Mouse (Mus musculus) MEL (cell line): ENCODE measurements at regions not wholly inside any gene's neighbourhood (a gene's known extent, or its start where the extent isn't known, plus 50 kb on each side); places are given as distances from the start of the nearest gene placed in this dataset.

Experiments
- DNase-seq: peaks from one replicate; pipeline ENCODE4 v3.0.0; 2011; ENCODE audit warnings: low read depth, low spot score
- H3K27ac ChIP-seq: 2 replicates; pipeline ENCODE4 v1.5.1; 2012; ENCODE audit warnings: low read depth, mild to moderate bottlenecking, control low read depth, low read length, moderate library complexity; ENCODE audit not compliant: control insufficient read depth
- H3K27me3 ChIP-seq, 2 experiments: fragments of 150-350 bp in 1 of 2; sonication (generic) in 1 of 2; 2 replicates each; pipeline ENCODE4 v1.6.1; 2012; ENCODE audit warnings: low read length in 2 of 2, mild to moderate bottlenecking in 2 of 2, improper control_type of control experiment in 1 of 2, moderate library complexity in 1 of 2; ENCODE audit not compliant: insufficient read depth in 2 of 2, control insufficient read depth in 1 of 2
- H3K36me3 ChIP-seq, 2 experiments: 2 replicates each; pipeline ENCODE4 v1.6.1; 2012 to 2014; ENCODE audit warnings: low read length in 2 of 2, improper control_type of control experiment in 1 of 2, inconsistent platforms in 1 of 2, mild to moderate bottlenecking in 1 of 2; ENCODE audit not compliant: insufficient read depth in 2 of 2, control insufficient read depth in 1 of 2
- H3K4me1 ChIP-seq, 2 experiments: fragments of 150-350 bp in 1 of 2; sonication (generic) in 1 of 2; 2 replicates each; pipeline ENCODE4 v1.6.1; 2012; ENCODE audit warnings: low read length in 2 of 2, improper control_type of control experiment in 1 of 2, mild to moderate bottlenecking in 1 of 2; ENCODE audit not compliant: insufficient read depth in 2 of 2, control insufficient read depth in 1 of 2
- H3K4me3 ChIP-seq, 2 experiments: fragments of 150-350 bp in 1 of 2; sonication (generic) in 1 of 2; 2 replicates each; pipeline ENCODE4 v1.5.1; 2012; ENCODE audit warnings: low read depth in 2 of 2, low read length in 2 of 2, mild to moderate bottlenecking in 2 of 2, moderate library complexity in 2 of 2, control low read depth in 1 of 2, improper control_type of control experiment in 1 of 2; ENCODE audit not compliant: control insufficient read depth in 1 of 2, insufficient read depth in 1 of 2
- H3K79me2 ChIP-seq: 2 replicates; pipeline ENCODE4 v1.6.1; 2012; ENCODE audit warnings: mild to moderate bottlenecking, low read length, moderate library complexity; ENCODE audit not compliant: control insufficient read depth, poor library complexity, insufficient read depth
- H3K9ac ChIP-seq: 2 replicates; pipeline ENCODE4 v1.6.1; 2012; ENCODE audit warnings: low read depth, mild to moderate bottlenecking, control low read depth, low read length, moderate library complexity; ENCODE audit not compliant: control insufficient read depth, poor library complexity, severe bottlenecking
- H3K9me3 ChIP-seq: fragments of 150-350 bp; sonication (generic); replicated peaks from 2 replicates; pipeline ENCODE4 v1.6.1; 2012; ENCODE audit warnings: mild to moderate bottlenecking, low read length, improper control_type of control experiment, moderate library complexity; ENCODE audit not compliant: insufficient read depth
- CHD1 ChIP-seq: IDR thresholded peaks from 2 replicates; pipeline ENCODE4 v1.6.1; 2012; ENCODE audit warnings: low read depth, mild to moderate bottlenecking, inconsistent platforms, low read length, improper control_type of control experiment
- CHD2 ChIP-seq: IDR thresholded peaks from 2 replicates; pipeline ENCODE4 v1.6.1; 2011; ENCODE audit warnings: low read length, improper control_type of control experiment
- CTCF ChIP-seq, 3 experiments: IDR thresholded peaks in 2 of 3; conservative IDR thresholded peaks in 1 of 3; 2 replicates each; pipeline ENCODE4 v1.5.1; 2011 to 2012; ENCODE audit warnings: low read length in 3 of 3, low read depth in 2 of 3, mild to moderate bottlenecking in 2 of 3, improper control_type of control experiment in 1 of 3, inconsistent platforms in 1 of 3, mixed read lengths in 1 of 3, moderate library complexity in 1 of 3; ENCODE audit not compliant: control insufficient read depth in 1 of 3, insufficient read depth in 1 of 3, poor library complexity in 1 of 3, severe bottlenecking in 1 of 3
- E2F4 ChIP-seq: IDR thresholded peaks from 2 replicates; pipeline ENCODE4 v1.6.1; 2011; ENCODE audit warnings: low read depth, low read length, improper control_type of control experiment, borderline replicate concordance
- HCFC1 ChIP-seq: IDR thresholded peaks from 2 replicates; pipeline ENCODE4 v1.6.1; 2012; ENCODE audit warnings: low read depth, mild to moderate bottlenecking, inconsistent platforms, low read length, improper control_type of control experiment, moderate library complexity
- MEF2A ChIP-seq: IDR thresholded peaks from 2 replicates; pipeline ENCODE4 v1.6.1; 2014; ENCODE audit warnings: low read depth, mild to moderate bottlenecking, inconsistent platforms, low read length, improper control_type of control experiment; ENCODE audit not compliant: poor library complexity, insufficient replicate concordance, severe bottlenecking; ENCODE audit errors: extremely low read depth
- MXI1 ChIP-seq: IDR thresholded peaks from 2 replicates; pipeline ENCODE4 v1.6.1; 2011; ENCODE audit warnings: mild to moderate bottlenecking, low read depth, low read length, improper control_type of control experiment
- MYB ChIP-seq: IDR thresholded peaks from 2 replicates; pipeline ENCODE4 v1.6.1; 2011; ENCODE audit warnings: mild to moderate bottlenecking, low read depth, low read length, improper control_type of control experiment
- NELFE ChIP-seq: IDR thresholded peaks from 2 replicates; pipeline ENCODE4 v1.6.1; 2011; ENCODE audit warnings: low read depth, low read length, improper control_type of control experiment
- NRF1 ChIP-seq: IDR thresholded peaks from 2 replicates; pipeline ENCODE4 v1.6.1; 2014; ENCODE audit warnings: low read depth, mild to moderate bottlenecking, inconsistent platforms, low read length, improper control_type of control experiment, moderate library complexity; ENCODE audit not compliant: poor library complexity, insufficient read depth, severe bottlenecking
- POLR2AphosphoS2 ChIP-seq: IDR thresholded peaks from 2 replicates; pipeline ENCODE4 v1.6.1; 2011; ENCODE audit warnings: low read length, improper control_type of control experiment
- RAD21 ChIP-seq: IDR thresholded peaks from 2 replicates; pipeline ENCODE4 v1.6.1; 2011; ENCODE audit warnings: mild to moderate bottlenecking, low read depth, low read length, improper control_type of control experiment
- TAL1 ChIP-seq: IDR thresholded peaks from 2 replicates; pipeline ENCODE4 v1.6.1; 2012; ENCODE audit warnings: mild to moderate bottlenecking, inconsistent platforms, low read length, moderate library complexity, mixed read lengths
- TBP ChIP-seq: IDR thresholded peaks from 2 replicates; pipeline ENCODE4 v1.8.0; 2011; ENCODE audit warnings: low read depth, low read length, improper control_type of control experiment
- USF1 ChIP-seq: IDR thresholded peaks from 2 replicates; pipeline ENCODE4 v1.6.1; 2014; ENCODE audit warnings: low read depth, mild to moderate bottlenecking, inconsistent platforms, low read length, improper control_type of control experiment, moderate library complexity
- USF2 ChIP-seq, 2 experiments: IDR thresholded peaks; 2 replicates each; pipeline ENCODE4 v1.6.1; 2011 to 2012; ENCODE audit warnings: improper control_type of control experiment in 2 of 2, low read length in 2 of 2, borderline replicate concordance in 1 of 2, inconsistent platforms in 1 of 2, low read depth in 1 of 2, mild to moderate bottlenecking in 1 of 2; ENCODE audit not compliant: insufficient read depth in 1 of 2
- ZKSCAN1 ChIP-seq: IDR thresholded peaks from 2 replicates; pipeline ENCODE4 v1.6.1; 2012; ENCODE audit warnings: low read depth, mild to moderate bottlenecking, inconsistent platforms, low read length, improper control_type of control experiment, moderate library complexity
- ZMIZ1 ChIP-seq: IDR thresholded peaks from 2 replicates; pipeline ENCODE4 v1.6.1; 2012; ENCODE audit warnings: low read depth, mild to moderate bottlenecking, inconsistent platforms, low read length, improper control_type of control experiment, moderate library complexity
- ZNF384 ChIP-seq: IDR thresholded peaks from 2 replicates; pipeline ENCODE4 v1.6.1; 2012; ENCODE audit warnings: low read depth, mild to moderate bottlenecking, inconsistent platforms, low read length, improper control_type of control experiment

GRCm38 (mm10) chr1:88757746-88758145, 55.7 kb upstream of the Arl4c start:
- H3K4me1 ChIP-seq = no peaks in the 10 kb centered on the region
- no peaks in the 10 kb centered on the region for H3K9me3 ChIP-seq
- no peak overlapping the region for H3K4me3 ChIP-seq
- H3K79me2 ChIP-seq = no peaks in the 10 kb centered on the region
- H3K36me3 ChIP-seq = no peaks in the 10 kb centered on the region
- H3K9ac ChIP-seq = no peak overlapping the region
- TF ChIP-seq TAL1 (no peak), ZNF384 (no peak), MYB (no peak)
- DNase-seq = no peak
- no peak overlapping the region for H3K27ac ChIP-seq
- H3K27me3 ChIP-seq = no peaks in the 10 kb centered on the region

- TF ChIP-seq NELFE (no peak), NRF1 (no peak), CHD2 (no peak), CTCF (IDR thresholded peaks at IDR 0.05 in 2 of 3, conservative IDR thresholded peaks at IDR 0.05 in 1 of 3; ENCODE audit: control insufficient read depth in 1 of 3, insufficient read depth in 1 of 3, low read depth in 2 of 3, low read length in 3 of 3, poor library complexity in 1 of 3, severe bottlenecking in 1 of 3) (no peak), TAL1 (no peak), RAD21 (no peak), MEF2A (no peak)
- Histone ChIP-seq H3K36me3 (no peaks in the 10 kb centered on the region), H3K4me1 (no peaks in the 10 kb centered on the region), H3K79me2 (no peaks in the 10 kb centered on the region), H3K27ac (no peak overlapping the region), H3K9ac (no peak overlapping the region), H3K9me3 (no peaks in the 10 kb centered on the region), H3K27me3 (no peaks in the 10 kb centered on the region), H3K4me3 (no peak overlapping the region)
- no peak for DNase-seq
Observed at GRCm38 (mm10) chr1:88760643-88761042, 58.6 kb upstream of the Arl4c start.

- Histone ChIP-seq H3K9me3 (no peaks in the 10 kb centered on the region), H3K79me2 (no peaks in the 10 kb centered on the region), H3K4me1 (no peaks in the 10 kb centered on the region), H3K36me3 (no peaks in the 10 kb centered on the region), H3K9ac (no peak overlapping the region), H3K27ac (no peak overlapping the region), H3K27me3 (no peaks in the 10 kb centered on the region), H3K4me3 (no peak overlapping the region)
- DNase-seq = no peak
- TF ChIP-seq ZMIZ1 (no peak), POLR2AphosphoS2 (no peak), USF1 (no peak), CHD1 (no peak), HCFC1 (no peak), ZKSCAN1 (no peak), USF2 (IDR thresholded peaks at IDR 0.05; ENCODE audit: borderline replicate concordance in 1 of 2, insufficient read depth in 1 of 2, low read depth in 1 of 2, low read length in 2 of 2) (no peak), MYB (no peak), E2F4 (no peak), MXI1 (no peak), TBP (no peak)
Observed at GRCm38 (mm10) chr1:88761121-88761520, 59.1 kb upstream of the Arl4c start.
